Mouse (Mus musculus) intestine, embryonic 16.5 days (tissue): ENCODE results near the gene Sult2b1. TPM values are rescaled to one million over a fixed set of nuclear protein-coding genes. Genes with fewer than 3 reads are reported as not detected.

ENCODE experiments used
- polyA plus RNA-seq: library from polyadenylated mRNA; unstranded; fragments of >200 nt; fragmentation: Nextera tagmentation; extraction: Ambion mirVana; gene quantifications from 2 replicates; pipeline ENCODE4 v1.2.1, GENCODE M21; 2015

Sult2b1 gene
- polyA plus RNA-seq, 1 experiment from 2014 or later: 3.9 TPM

Other genes with a start within 250 kb of the Sult2b1 start
- 2.9 and 3.3 TPM in 2 replicates for gene Hsd17b14, start 229.8 kb downstream of the Sult2b1 start, polyA plus RNA-seq
- 59.9 and 65.4 TPM in 2 replicates for gene Bcat2, start 214.5 kb downstream of the Sult2b1 start, polyA plus RNA-seq
- 0.23 TPM in 1 of 2 replicates, not detected in the other for gene Fgf21, start 169.2 kb downstream of the Sult2b1 start, polyA plus RNA-seq
- 0.48 and 0.61 TPM in 2 replicates for gene Fut1, start 167.4 kb downstream of the Sult2b1 start, polyA plus RNA-seq
- gene Izumo1, start 162.9 kb downstream of the Sult2b1 start, polyA plus RNA-seq: 0.07 and 0.15 TPM in 2 replicates
- gene Rasip1, start 157.2 kb downstream of the Sult2b1 start, polyA plus RNA-seq: 3.4 and 4.4 TPM in 2 replicates
- 5.0 and 6.3 TPM in 2 replicates for gene Mamstr, start 144.7 kb downstream of the Sult2b1 start, polyA plus RNA-seq
- gene Fut2, start 118.3 kb downstream of the Sult2b1 start, polyA plus RNA-seq: 18.4 and 21.7 TPM in 2 replicates
- 0.34 and 0.53 TPM in 2 replicates for gene Ntn5, start 100.6 kb downstream of the Sult2b1 start, polyA plus RNA-seq
- 1.9 and 2.7 TPM in 2 replicates for gene Sec1, start 90.3 kb downstream of the Sult2b1 start, polyA plus RNA-seq
- gene Car11, start 84.8 kb downstream of the Sult2b1 start, polyA plus RNA-seq: 4.1 and 5.3 TPM in 2 replicates
- 2.3 and 3.2 TPM in 2 replicates for gene Dbp, start 79.6 kb downstream of the Sult2b1 start, polyA plus RNA-seq
- gene Rpl18, start 69.2 kb downstream of the Sult2b1 start, polyA plus RNA-seq: 1,070 and 1,157 TPM in 2 replicates
- 55.6 and 59.2 TPM in 2 replicates for gene Sphk2, start 66.7 kb downstream of the Sult2b1 start, polyA plus RNA-seq
- gene Fam83e, start 63.5 kb downstream of the Sult2b1 start, polyA plus RNA-seq: 30.9 and 34.2 TPM in 2 replicates
- gene Spaca4, start 58.9 kb downstream of the Sult2b1 start, polyA plus RNA-seq: 0.86 and 1.0 TPM in 2 replicates
- 0.47 and 0.51 TPM in 2 replicates for gene Lmtk3, start 931 bp downstream of the Sult2b1 start, polyA plus RNA-seq
- gene Cyth2, start 29.9 kb upstream of the Sult2b1 start, polyA plus RNA-seq: 77.1 and 78.2 TPM in 2 replicates
- gene Kcnj14, start 40.1 kb upstream of the Sult2b1 start, polyA plus RNA-seq: 0.65 and 0.78 TPM in 2 replicates
- gene Grwd1, start 46.3 kb upstream of the Sult2b1 start, polyA plus RNA-seq: 57.0 and 63.0 TPM in 2 replicates
- 90.6 and 94.9 TPM in 2 replicates for gene Kdelr1, start 88.1 kb upstream of the Sult2b1 start, polyA plus RNA-seq
- gene Grin2d, start 93.7 kb upstream of the Sult2b1 start, polyA plus RNA-seq: 0.31 and 0.39 TPM in 2 replicates
- 0.62 and 0.98 TPM in 2 replicates for gene Syngr4, start 112.0 kb upstream of the Sult2b1 start, polyA plus RNA-seq
- gene Tmem143, start 112.3 kb upstream of the Sult2b1 start, polyA plus RNA-seq: 8.1 TPM in 2 replicates
- 128 and 147 TPM in 2 replicates for gene Emp3, start 136.7 kb upstream of the Sult2b1 start, polyA plus RNA-seq
- 4.0 and 4.3 TPM in 2 replicates for gene Ccdc114, start 139.4 kb upstream of the Sult2b1 start, polyA plus RNA-seq
- gene Abcc6, start 245.6 kb upstream of the Sult2b1 start, polyA plus RNA-seq: 6.1 and 6.6 TPM in 2 replicates
- 95.7 and 102 TPM in 2 replicates for gene Nomo1, start 249.0 kb upstream of the Sult2b1 start, polyA plus RNA-seq